Mouse (Mus musculus) urinary bladder, postnatal 25 days (tissue): ENCODE results near the gene Cetn3.

Experiments used
- DNase-seq: peaks from one replicate; pipeline ENCODE4 v3.0.0; 2022; ENCODE audit warnings: low spot score

Cetn3 gene

GRCm38 (mm10) chr13:81782971-81783404 lies at the start of gene Cetn3:
Gene Cetn3, plus strand, starts transcription at chr13:81783077.
- peak; percentile 80 for DNase-seq

- no peak for DNase-seq
These were observed 46.3 kb upstream of the Cetn3 start for GRCm38 (mm10) chr13:81736606-81737005.

GRCm38 (mm10) chr13:81740898-81741297 lies 42.0 kb upstream of the Cetn3 start:
- DNase-seq: no peak

GRCm38 (mm10) chr13:81743391-81744091 lies 39.3 kb upstream of the Cetn3 start:
- no peak for DNase-seq

- no peak for DNase-seq
These were observed 38.8 kb upstream of the Cetn3 start for GRCm38 (mm10) chr13:81744092-81744396.

- no peak for DNase-seq
These were observed 28.0 kb upstream of the Cetn3 start for GRCm38 (mm10) chr13:81754878-81755277.

- no peak for DNase-seq
These were observed 27.6 kb upstream of the Cetn3 start for GRCm38 (mm10) chr13:81755324-81755723.

- no peak for DNase-seq
These were observed 25.7 kb upstream of the Cetn3 start for GRCm38 (mm10) chr13:81757058-81757660.

- peak; percentile 26 for DNase-seq
These were observed 22.5 kb upstream of the Cetn3 start for GRCm38 (mm10) chr13:81760379-81760778.

GRCm38 (mm10) chr13:81761566-81762186 lies 21.2 kb upstream of the Cetn3 start:
- no peak for DNase-seq

GRCm38 (mm10) chr13:81764173-81764572 lies 18.7 kb upstream of the Cetn3 start:
- DNase-seq: no peak

- DNase-seq: peak; percentile 53
These were observed 15.7 kb upstream of the Cetn3 start for GRCm38 (mm10) chr13:81767038-81767659.

GRCm38 (mm10) chr13:81776217-81776616 lies 6.7 kb upstream of the Cetn3 start:
- DNase-seq: no peak

GRCm38 (mm10) chr13:81782475-81782874 lies 402 bp upstream of the Cetn3 start:
- no peak for DNase-seq

GRCm38 (mm10) chr13:81783405-81784342 lies 797 bp downstream of the Cetn3 start:
- peak; percentile 95 for DNase-seq

GRCm38 (mm10) chr13:81785766-81786480 lies 3.0 kb downstream of the Cetn3 start:
- DNase-seq: no peak

- DNase-seq: no peak
These were observed 7.3 kb downstream of the Cetn3 start for GRCm38 (mm10) chr13:81790160-81790559.

GRCm38 (mm10) chr13:81791861-81792260 lies 9.0 kb downstream of the Cetn3 start:
- DNase-seq: no peak

GRCm38 (mm10) chr13:81793850-81794249 lies 11.0 kb downstream of the Cetn3 start:
- DNase-seq: no peak

- no peak for DNase-seq
These were observed 18.2 kb downstream of the Cetn3 start for GRCm38 (mm10) chr13:81801121-81801520.

- DNase-seq: no peak
These were observed 20.8 kb downstream of the Cetn3 start for GRCm38 (mm10) chr13:81803713-81804112.
